Mouse (Mus musculus) megakaryocyte, embryonic 14.5 days (primary cell): ENCODE results near the gene Relb.

Experiments used
- FLI1 ChIP-seq: IDR thresholded peaks from 2 replicates; pipeline ENCODE4 v1.6.1; 2012; ENCODE audit warnings: low read length, inconsistent platforms, mixed read lengths
- GATA1 ChIP-seq: IDR thresholded peaks from 3 replicates; pipeline ENCODE4 v1.6.1; 2012; ENCODE audit warnings: mixed read lengths, low read length, inconsistent platforms, borderline replicate concordance

DNA sequence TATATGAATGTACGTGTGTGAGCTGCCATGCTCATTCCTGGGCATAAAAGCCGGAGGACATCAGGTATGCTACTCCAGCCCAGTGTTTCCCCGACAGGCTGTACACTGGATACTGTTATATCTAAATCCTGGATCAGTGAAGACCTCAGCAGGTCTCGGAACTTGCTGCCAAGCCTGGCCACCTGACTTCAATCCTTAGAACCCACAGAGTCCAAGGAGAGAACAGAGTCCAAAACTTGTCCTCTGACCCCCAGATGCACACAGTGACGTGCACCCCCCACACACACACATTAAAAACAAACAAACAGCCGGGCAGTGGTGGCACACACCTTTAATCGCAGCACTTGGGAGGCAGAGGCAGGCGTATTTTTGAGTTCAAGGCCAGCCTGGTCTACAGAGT, 61.8 kb downstream of the Relb start:
- no peak for TF ChIP-seq FLI1
- TF ChIP-seq GATA1: no peak
